Mouse (Mus musculus): ENCODE results near the gene Actrt2. TPM values are rescaled to one million over a fixed set of nuclear protein-coding genes. Genes with fewer than 3 reads are reported as not detected.

Gene Actrt2
- polyA plus RNA-seq, 1 experiment from 2014 or later = not detected

DNA sequence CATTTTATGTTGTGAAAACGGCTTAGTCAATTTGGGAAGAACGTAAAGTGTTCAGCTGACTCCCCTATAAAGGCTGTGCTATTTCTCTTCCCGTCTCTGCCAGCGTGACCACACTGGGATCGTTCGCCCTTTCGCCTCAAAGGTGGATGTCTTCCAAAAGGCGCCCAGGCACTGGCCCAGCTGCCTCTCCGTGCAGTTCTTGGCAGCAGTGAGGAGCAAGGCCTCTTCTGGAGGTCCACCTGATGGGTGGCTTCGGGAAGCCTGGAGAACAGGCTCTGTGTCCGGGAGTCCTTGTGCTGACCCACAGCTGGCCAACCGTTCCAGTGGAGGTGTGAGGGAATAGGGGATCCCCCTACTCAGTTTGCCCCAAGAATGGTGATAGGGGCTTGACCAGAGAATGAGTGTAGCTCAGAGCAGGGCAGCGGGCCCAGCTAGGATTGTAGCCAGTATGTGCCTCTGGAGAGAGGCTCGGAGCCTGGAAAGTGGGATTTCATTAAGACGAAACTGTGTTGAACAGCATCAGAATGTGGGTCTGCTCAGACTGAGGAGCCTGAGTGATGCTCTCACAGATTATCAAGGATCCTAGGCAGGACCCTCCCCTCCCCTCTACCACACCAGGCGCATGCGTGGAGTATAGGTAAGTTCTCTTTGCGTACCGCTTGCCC, 18.5 kb downstream of the Actrt2 start:
- Histone ChIP-seq H3K9me3 (replicated peaks; ENCODE audit: control insufficient read depth, low read length) (no peaks in the 10 kb centered on the region), H3K27me3 (ENCODE audit: control insufficient read depth, insufficient read depth, low read depth, low read length) (no peaks in the 10 kb centered on the region; the same call in 1 of the 2 replicates), H3K4me2 (ENCODE audit: low read depth, low read length) (no peak overlapping the region), H3K9ac (ENCODE audit: low read depth, low read length) (no peak overlapping the region), H3K4me3 (ENCODE audit: low read depth, low read length) (no peak overlapping the region), H3K36me3 (ENCODE audit: control insufficient read depth, insufficient read depth) (no peaks in the 10 kb centered on the region), H3K4me1 (ENCODE audit: control insufficient read depth, low read depth, low read length) (no peaks in the 10 kb centered on the region), H3K27ac (ENCODE audit: low read length) (no peak overlapping the region)
- ATAC-seq (ENCODE audit: low read depth) = no peak
- 71% methylated on average over 19 of the region's 19 CpGs for WGBS (ENCODE audit: insufficient replicate concordance)

DNA sequence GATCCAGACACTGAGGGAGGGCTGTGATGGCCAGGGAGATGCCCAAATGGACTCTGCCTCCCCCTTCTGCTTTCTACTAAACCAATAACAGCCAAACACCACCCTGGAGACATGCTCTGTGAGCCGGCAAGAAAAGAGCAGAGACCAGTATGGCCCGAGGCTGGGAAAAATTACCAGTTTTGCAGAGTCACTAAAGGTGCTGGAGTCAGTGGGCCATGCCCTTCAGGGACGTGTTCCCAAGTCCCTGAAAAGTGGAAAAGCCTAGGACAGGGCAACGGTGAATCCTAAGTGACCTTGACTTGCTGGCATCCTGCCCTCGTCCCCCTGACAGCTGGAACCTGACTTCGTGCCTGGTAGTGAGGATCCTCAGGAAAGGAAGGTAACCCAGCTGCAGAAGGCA, 25.2 kb downstream of the Actrt2 start:
- Histone ChIP-seq H3K27me3 (ENCODE audit: control insufficient read depth, insufficient read depth, low read depth, low read length) (peaks cover 66% of the 10 kb centered on the region), H3K36me3 (ENCODE audit: control insufficient read depth, insufficient read depth) (no peaks in the 10 kb centered on the region), H3K9me3 (replicated peaks; ENCODE audit: control insufficient read depth, low read length) (no peaks in the 10 kb centered on the region), H3K4me3 (ENCODE audit: low read depth, low read length) (no peak overlapping the region), H3K4me2 (ENCODE audit: low read depth, low read length) (no peak overlapping the region), H3K4me1 (ENCODE audit: control insufficient read depth, low read depth, low read length) (no peaks in the 10 kb centered on the region), H3K9ac (ENCODE audit: low read depth, low read length) (no peak overlapping the region), H3K27ac (ENCODE audit: low read length) (no peak overlapping the region)
- WGBS (ENCODE audit: insufficient replicate concordance) = 3% methylated on average over 6 of the region's 6 CpGs
- no peak for ATAC-seq (ENCODE audit: low read depth)

DNA sequence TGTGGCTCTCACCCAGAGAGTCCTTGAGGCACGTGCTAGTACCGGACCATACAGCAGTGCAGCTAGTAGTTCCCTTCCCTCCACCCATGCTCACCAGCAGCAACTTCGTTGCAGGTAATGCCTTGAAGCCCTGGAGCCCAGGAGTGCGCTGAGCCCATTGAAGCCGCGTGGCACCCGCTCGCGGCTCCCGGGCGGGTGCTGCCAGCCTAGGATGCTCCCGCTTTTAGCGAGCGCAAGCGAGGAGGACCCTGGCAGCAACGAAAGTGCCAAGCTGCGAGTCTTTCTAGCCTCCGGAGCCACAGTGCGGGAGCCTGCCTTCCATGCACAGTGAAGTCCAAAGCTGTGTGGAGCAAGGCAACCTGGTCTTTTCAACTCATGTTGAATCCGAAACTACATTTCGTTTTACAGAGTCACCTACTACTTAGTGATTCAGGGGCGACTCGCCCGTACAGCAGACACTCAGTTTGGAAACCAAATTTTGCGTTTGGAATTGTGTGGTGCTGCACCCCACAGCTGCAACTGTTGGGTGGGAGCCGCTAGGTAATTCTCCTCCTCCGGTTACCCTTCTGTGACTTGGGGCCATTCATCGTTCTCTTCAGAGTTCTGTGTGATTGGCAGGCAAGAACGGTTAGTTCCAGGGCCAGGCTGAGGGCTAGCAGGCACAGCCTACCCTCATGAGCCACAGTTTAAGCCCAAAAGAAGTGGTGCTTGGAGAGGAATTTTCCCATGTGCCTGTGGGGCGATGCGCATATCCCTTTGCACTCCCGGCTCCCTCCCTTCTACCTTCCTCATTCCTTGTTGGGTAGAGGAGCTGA, 26.2 kb downstream of the Actrt2 start:
- Histone ChIP-seq H3K4me3 (ENCODE audit: low read depth, low read length) (no peak overlapping the region), H3K27me3 (ENCODE audit: control insufficient read depth, insufficient read depth, low read depth, low read length) (peaks cover 76% of the 10 kb centered on the region), H3K4me1 (ENCODE audit: control insufficient read depth, low read depth, low read length) (no peaks in the 10 kb centered on the region), H3K27ac (ENCODE audit: low read length) (no peak overlapping the region), H3K9me3 (replicated peaks; ENCODE audit: control insufficient read depth, low read length) (no peaks in the 10 kb centered on the region), H3K4me2 (ENCODE audit: low read depth, low read length) (no peak overlapping the region), H3K9ac (ENCODE audit: low read depth, low read length) (no peak overlapping the region), H3K36me3 (ENCODE audit: control insufficient read depth, insufficient read depth) (no peaks in the 10 kb centered on the region)
- WGBS (ENCODE audit: insufficient replicate concordance) = 2% methylated on average over 32 of the region's 32 CpGs
- no peak for ATAC-seq (ENCODE audit: low read depth)

DNA sequence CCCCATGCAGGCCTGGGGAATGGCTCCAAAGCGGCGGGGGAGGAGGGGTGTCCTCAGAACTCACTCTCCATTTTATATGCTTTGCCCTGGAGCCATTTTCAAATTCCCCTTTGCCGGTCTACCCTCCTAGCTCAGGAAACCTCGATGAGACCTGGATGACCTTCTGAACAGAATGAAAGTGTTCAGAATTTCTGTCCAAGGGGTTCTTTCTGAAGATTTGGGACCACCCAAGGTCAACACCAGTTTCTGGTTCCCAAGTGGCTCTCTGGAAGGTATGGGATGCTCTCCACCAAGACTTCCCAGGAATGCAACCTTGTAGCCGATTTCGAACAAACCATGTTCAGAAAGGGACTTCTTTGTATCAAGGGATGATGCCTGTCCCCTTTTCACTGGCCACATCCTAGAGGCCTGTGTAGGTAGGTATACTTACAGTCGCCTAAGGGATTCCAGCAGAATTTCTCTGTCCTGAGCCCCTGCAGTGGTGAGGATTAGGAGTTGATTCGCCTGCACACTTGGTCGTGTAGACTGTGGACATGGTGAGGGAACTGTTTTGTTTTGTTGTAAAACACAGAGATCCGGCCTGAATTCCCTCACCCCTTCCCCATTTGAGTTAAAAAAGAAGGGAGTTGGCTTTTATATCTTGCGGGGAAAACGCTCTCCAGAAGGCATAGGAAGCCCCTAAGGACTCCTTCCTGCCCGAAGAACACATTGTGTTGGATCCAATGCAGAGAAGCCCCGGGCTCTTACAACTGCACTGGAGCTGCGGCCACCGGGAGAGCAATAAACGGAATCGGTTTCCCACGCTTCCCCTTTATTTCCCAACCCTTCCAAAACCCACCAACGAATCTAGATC, 27.0 kb downstream of the Actrt2 start:
- Histone ChIP-seq H3K36me3 (ENCODE audit: control insufficient read depth, insufficient read depth) (no peaks in the 10 kb centered on the region), H3K27me3 (ENCODE audit: control insufficient read depth, insufficient read depth, low read depth, low read length) (peaks cover 85% of the 10 kb centered on the region), H3K4me2 (ENCODE audit: low read depth, low read length) (no peak overlapping the region), H3K9ac (ENCODE audit: low read depth, low read length) (no peak overlapping the region), H3K4me1 (ENCODE audit: control insufficient read depth, low read depth, low read length) (no peaks in the 10 kb centered on the region), H3K27ac (ENCODE audit: low read length) (no peak overlapping the region), H3K9me3 (replicated peaks; ENCODE audit: control insufficient read depth, low read length) (no peaks in the 10 kb centered on the region), H3K4me3 (ENCODE audit: low read depth, low read length) (no peak overlapping the region)
- ATAC-seq (ENCODE audit: low read depth) = no peak
- WGBS (ENCODE audit: insufficient replicate concordance) = 4% methylated on average over 20 of the region's 20 CpGs

DNA sequence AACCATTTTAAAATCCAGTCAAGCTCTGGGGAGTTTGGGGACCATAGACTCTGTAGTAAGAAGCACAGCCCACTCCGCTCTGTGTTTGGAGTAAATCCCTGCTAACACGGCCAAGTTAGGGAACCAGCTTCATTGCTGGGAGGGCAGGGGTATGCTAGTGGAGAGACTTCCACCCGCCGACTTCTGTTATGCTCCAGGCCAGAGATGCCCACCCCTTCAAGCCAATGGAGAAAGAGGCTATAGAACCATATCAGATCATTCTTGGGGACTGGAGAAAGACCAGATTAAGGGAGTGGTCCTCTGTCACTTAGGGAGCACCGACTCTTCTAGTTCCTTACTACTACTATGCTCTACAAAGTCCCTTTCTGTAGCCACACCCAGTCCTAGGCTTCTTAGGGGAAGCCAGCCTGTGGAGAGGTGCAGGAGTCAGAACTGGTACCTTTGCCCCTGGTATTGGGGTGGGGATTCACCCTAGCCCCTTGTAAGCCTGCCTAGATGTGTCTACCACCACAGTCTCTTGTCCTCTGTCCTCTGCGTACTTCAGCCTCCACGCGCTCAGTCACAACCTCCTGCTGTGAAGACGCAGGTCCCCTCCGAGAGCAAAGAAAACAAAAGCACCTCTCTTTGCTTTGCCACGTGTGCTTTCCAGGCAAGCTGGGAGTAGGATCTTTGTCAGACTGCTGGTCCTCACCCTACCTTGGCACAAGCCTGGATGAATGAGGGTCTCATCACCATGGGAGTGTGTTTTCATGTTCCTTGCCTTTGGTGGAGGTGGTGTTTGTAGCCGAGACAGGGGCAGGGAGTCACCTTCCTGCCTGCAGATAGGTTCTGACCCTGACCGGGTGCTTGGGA, 27.9 kb downstream of the Actrt2 start:
- H3K9me3 ChIP-seq (replicated peaks; ENCODE audit: control insufficient read depth, low read length) = no peaks in the 10 kb centered on the region
- H3K4me3 ChIP-seq (ENCODE audit: low read depth, low read length) = no peak overlapping the region
- no peak overlapping the region for H3K9ac ChIP-seq (ENCODE audit: low read depth, low read length)
- H3K36me3 ChIP-seq (ENCODE audit: control insufficient read depth, insufficient read depth) = no peaks in the 10 kb centered on the region
- no peak for ATAC-seq (ENCODE audit: low read depth)
- H3K27me3 ChIP-seq (ENCODE audit: control insufficient read depth, insufficient read depth, low read depth, low read length) = peaks cover 93% of the 10 kb centered on the region
- 10% methylated on average over 13 of the region's 13 CpGs for WGBS (ENCODE audit: insufficient replicate concordance)
- H3K4me2 ChIP-seq (ENCODE audit: low read depth, low read length) = no peak overlapping the region
- H3K4me1 ChIP-seq (ENCODE audit: control insufficient read depth, low read depth, low read length) = no peaks in the 10 kb centered on the region; the same call in 1 of the 2 replicates
- H3K27ac ChIP-seq (ENCODE audit: low read length) = no peak overlapping the region

DNA sequence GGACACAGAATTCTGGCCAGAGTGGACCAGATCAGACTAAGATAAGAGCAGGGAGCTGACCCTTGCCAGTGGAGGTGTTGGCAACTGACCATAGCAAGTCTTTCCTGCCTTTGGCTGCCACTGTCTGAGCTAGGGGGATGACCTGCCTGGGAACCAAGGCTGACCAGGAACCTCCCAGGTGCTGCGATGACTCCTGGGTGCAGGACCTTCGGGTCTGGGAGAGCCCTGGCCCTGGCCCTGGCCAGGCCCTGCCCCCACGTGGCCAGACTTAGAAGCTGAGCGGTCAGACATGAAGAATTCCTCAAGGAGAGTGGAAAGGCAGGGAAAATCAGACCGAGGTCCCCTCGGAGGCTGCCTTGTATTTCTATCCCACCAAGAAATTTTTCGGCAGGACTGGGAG, 28.5 kb downstream of the Actrt2 start:
- WGBS (ENCODE audit: insufficient replicate concordance) = 5% methylated on average over 7 of the region's 7 CpGs
- H3K9me3 ChIP-seq (replicated peaks; ENCODE audit: control insufficient read depth, low read length) = no peaks in the 10 kb centered on the region
- H3K27ac ChIP-seq (ENCODE audit: low read length) = no peak overlapping the region
- ATAC-seq (ENCODE audit: low read depth) = no peak
- no peaks in the 10 kb centered on the region; the same call in 1 of the 2 replicates for H3K4me1 ChIP-seq (ENCODE audit: control insufficient read depth, low read depth, low read length)
- H3K4me3 ChIP-seq (ENCODE audit: low read depth, low read length) = no peak overlapping the region
- no peaks in the 10 kb centered on the region for H3K36me3 ChIP-seq (ENCODE audit: control insufficient read depth, insufficient read depth)
- H3K27me3 ChIP-seq (ENCODE audit: control insufficient read depth, insufficient read depth, low read depth, low read length) = peaks cover 100% of the 10 kb centered on the region
- no peak overlapping the region for H3K9ac ChIP-seq (ENCODE audit: low read depth, low read length)
- H3K4me2 ChIP-seq (ENCODE audit: low read depth, low read length) = no peak overlapping the region

DNA sequence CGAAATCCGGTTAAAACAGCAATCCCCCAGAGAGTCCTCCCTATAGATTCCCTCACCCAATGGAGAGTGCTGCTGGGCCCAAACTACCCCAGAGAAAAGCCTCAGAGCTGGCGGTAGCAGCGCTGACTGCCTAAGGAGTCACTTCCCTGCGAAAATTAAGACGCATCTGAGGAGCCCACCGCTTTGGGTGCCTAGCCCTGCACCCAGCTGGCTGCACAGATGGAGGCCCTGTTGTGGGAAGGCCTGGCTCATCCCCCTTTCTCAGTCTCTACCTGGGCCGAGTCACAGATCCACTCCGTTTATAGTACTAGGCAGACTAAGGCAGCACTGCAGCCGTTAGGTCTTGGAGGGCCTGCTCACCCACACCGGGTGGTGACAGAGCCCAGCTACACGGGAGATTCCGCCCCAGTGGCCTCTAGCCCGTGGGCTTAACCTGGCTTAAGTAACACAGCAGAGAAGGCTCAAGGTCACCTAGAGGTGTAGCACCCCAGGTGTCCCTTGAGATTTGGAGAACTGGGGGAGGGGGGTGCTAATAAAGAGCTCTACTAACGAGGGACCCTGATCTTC, 29.3 kb downstream of the Actrt2 start:
- Histone ChIP-seq H3K27ac (ENCODE audit: low read length) (no peak overlapping the region), H3K4me3 (ENCODE audit: low read depth, low read length) (no peak overlapping the region), H3K4me2 (ENCODE audit: low read depth, low read length) (no peak overlapping the region), H3K27me3 (ENCODE audit: control insufficient read depth, insufficient read depth, low read depth, low read length) (peaks cover 100% of the 10 kb centered on the region), H3K9me3 (replicated peaks; ENCODE audit: control insufficient read depth, low read length) (no peaks in the 10 kb centered on the region), H3K9ac (ENCODE audit: low read depth, low read length) (no peak overlapping the region), H3K36me3 (ENCODE audit: control insufficient read depth, insufficient read depth) (no peaks in the 10 kb centered on the region), H3K4me1 (ENCODE audit: control insufficient read depth, low read depth, low read length) (no peaks in the 10 kb centered on the region; the same call in 1 of the 2 replicates)
- no peak for ATAC-seq (ENCODE audit: low read depth)
- WGBS (ENCODE audit: insufficient replicate concordance) = 11% methylated on average over 15 of the region's 15 CpGs
